Mouse (Mus musculus) thymus, adult 2 months (tissue): ENCODE data around the gene Runx2.

Experiments
- CTCF ChIP-seq: fragments of 200-500 bp; IDR thresholded peaks from 2 replicates; pipeline ENCODE4 v1.5.1; 2012; ENCODE audit warnings: mild to moderate bottlenecking, control low read depth, low read length, moderate library complexity, borderline replicate concordance; ENCODE audit not compliant: control insufficient read depth, poor library complexity, insufficient read depth; ENCODE audit errors: extremely low read depth
- POLR2A ChIP-seq: fragments of 200-500 bp; IDR thresholded peaks from 2 replicates; pipeline ENCODE4 v1.6.1; 2012; ENCODE audit warnings: mild to moderate bottlenecking, low read length, control low read depth, moderate library complexity; ENCODE audit not compliant: control insufficient read depth, poor library complexity, insufficient read depth; ENCODE audit errors: extremely low read depth

GRCm38 (mm10) chr17:44727675-44728074 lies 86.9 kb downstream of the Runx2 start:
- TF ChIP-seq POLR2A: no peak
- TF ChIP-seq CTCF: no peak
